Comparison of ENCODE assay signal across 9 mouse cellular contexts in genomic region chr19:56068854-56069253, GRCm38 (mm10).
DNase-seq lines count a peak whose midpoint lies in the region; ATAC-seq and TF ChIP-seq lines count a peak whose summit lies in the region.
"Had no signal": no experiment of that assay in that cellular context is flagged by ENCODE, and none has a peak within 500 bp of the region (broad histone marks: within the 10 kb centered on the region; RNA-seq: fewer than 3 reads in every experiment).

No protein-coding gene starts in this region.

- DNase-seq in heart, postnatal 4 days: no peak
- no peak for DNase-seq in testis, postnatal 10 days (ENCODE audit: low spot score)
- no peak for DNase-seq in frontal cortex, postnatal 25 days (ENCODE audit: low spot score in 2 of 2)
- no peak for DNase-seq in right cerebral cortex, postnatal 4 days
- DNase-seq in cerebellum, postnatal 25 days: no peak
- DNase-seq: cerebellum, adult 11 months had no signal

- H3K4me1 ChIP-seq in heart, embryonic 14.5 days (ENCODE audit: control insufficient read depth in 2 of 2, insufficient read depth in 2 of 2, low read length in 2 of 2): peaks cover 0 to 4% of the 10 kb centered on the region in 2 experiments; a peak in 1 of 4 replicates
- H3K4me1 ChIP-seq in testis, adult 2 months (ENCODE audit: control insufficient read depth, insufficient read depth, low read length): no peaks in the 10 kb centered on the region
- H3K4me1 ChIP-seq in midbrain, embryonic 12.5 days: peaks cover 33% of the 10 kb centered on the region

- ATAC-seq in heart, embryonic 14.5 days (ENCODE audit: insufficient number of reproducible peaks, insufficient read depth, low FRiP score, low read depth): no peak
- no peak for ATAC-seq in midbrain, embryonic 12.5 days (ENCODE audit: low FRiP score, low read depth)

- H3K4me2 ChIP-seq in heart, embryonic 14.5 days (ENCODE audit: low read length): peak overlapping the region; percentile 9; the same call in 1 of the 2 replicates
- H3K4me2 ChIP-seq in midbrain, embryonic 12.5 days (replicated peaks): no peak overlapping the region

- no peak for TF ChIP-seq POLR2A in testis, adult 2 months (IDR thresholded peaks at IDR 0.05; ENCODE audit: control insufficient read depth, low read depth, low read length)

- H3K27ac ChIP-seq in heart, embryonic 14.5 days (replicated peaks in 1 of 2; ENCODE audit: control insufficient read depth in 1 of 2, insufficient read depth in 1 of 2, low read depth in 2 of 2, low read length in 2 of 2): no peak overlapping the region
- no peak overlapping the region for H3K27ac ChIP-seq in testis, adult 2 months (ENCODE audit: control insufficient read depth, insufficient read depth, low read depth, low read length)
- 0 out of 2 replicates have a peak overlapping the region, but pooled peaks have one; percentile 35 for H3K27ac ChIP-seq in midbrain, embryonic 12.5 days (replicated peaks)

- WGBS in heart, embryonic 14.5 days: 59% methylated on average over 12 of the region's 12 CpGs
- 70% methylated on average over 12 of the region's 12 CpGs for WGBS in midbrain, embryonic 12.5 days

- H3K27me3 ChIP-seq in heart, embryonic 14.5 days (ENCODE audit: control insufficient read depth, insufficient read depth, low read length): no peaks in the 10 kb centered on the region
- H3K27me3 ChIP-seq in testis, adult 2 months (ENCODE audit: control insufficient read depth, insufficient read depth, low read length): no peaks in the 10 kb centered on the region
- peaks cover 35% of the 10 kb centered on the region for H3K27me3 ChIP-seq in midbrain, embryonic 12.5 days

- H3K9me3 ChIP-seq in heart, embryonic 14.5 days (ENCODE audit: control insufficient read depth, low read length): no peaks in the 10 kb centered on the region
- H3K9me3 ChIP-seq in midbrain, embryonic 12.5 days: no peaks in the 10 kb centered on the region

- no peak overlapping the region for H3K4me3 ChIP-seq in heart, embryonic 14.5 days (ENCODE audit: control insufficient read depth in 1 of 2, insufficient read depth in 1 of 2, low read depth in 1 of 2, low read length in 2 of 2)
- H3K4me3 ChIP-seq in testis, adult 2 months (ENCODE audit: control insufficient read depth, low read depth, low read length): peak overlapping the region; percentile 30
- H3K4me3 ChIP-seq in midbrain, embryonic 12.5 days: no peak overlapping the region

- no peaks in the 10 kb centered on the region for H3K36me3 ChIP-seq in heart, embryonic 14.5 days (ENCODE audit: control insufficient read depth, insufficient read depth, low read length)
- H3K36me3 ChIP-seq in testis, adult 2 months (ENCODE audit: control insufficient read depth, insufficient read depth, low read length): no peaks in the 10 kb centered on the region
- no peaks in the 10 kb centered on the region for H3K36me3 ChIP-seq in midbrain, embryonic 12.5 days

- no peak for TF ChIP-seq CTCF in testis, adult 2 months (IDR thresholded peaks at IDR 0.05; ENCODE audit: control insufficient read depth, insufficient read depth, insufficient replicate concordance, low read depth, low read length)

- no peak overlapping the region for H3K9ac ChIP-seq in heart, embryonic 14.5 days (ENCODE audit: low read length)
- no peak overlapping the region for H3K9ac ChIP-seq in midbrain, embryonic 12.5 days (replicated peaks)
